Mouse (Mus musculus): Measurements from ENCODE around the gene Gm10392. TPM values are rescaled to one million over a fixed set of nuclear protein-coding genes. Genes with fewer than 3 reads are reported as not detected.

Gene Gm10392
- total and polyA plus RNA-seq, 3 experiments = 0.10 to 0.27 TPM; not detected in 1

GRCm38 (mm10) chr11:77514832-77515636, 4.0 kb downstream of the Gm10392 start, which contains the start of gene Abhd15 (continued):
- TF ChIP-seq MAFK (IDR thresholded peaks at IDR 0.05; ENCODE audit: borderline replicate concordance, low read depth, low read length) (no peak), MXI1 (IDR thresholded peaks at IDR 0.05; ENCODE audit: low read depth, low read length) (peak; percentile 51), MYC (IDR thresholded peaks at IDR 0.05; ENCODE audit: low read depth, low read length) (no peak), MEF2A (IDR thresholded peaks at IDR 0.05; ENCODE audit: extremely low read depth, insufficient replicate concordance, low read depth, low read length, poor library complexity, severe bottlenecking) (no peak), CHD2 (IDR thresholded peaks at IDR 0.05; ENCODE audit: low read length) (no peak), EP300 (IDR thresholded peaks at IDR 0.05; ENCODE audit: low read depth in 1 of 2, low read length in 2 of 2) (no peak), ZMIZ1 (IDR thresholded peaks at IDR 0.05; ENCODE audit: low read depth, low read length) (no peak), TCF12 (IDR thresholded peaks at IDR 0.05; ENCODE audit: low read depth, low read length) (no peak), ELF1 (IDR thresholded peaks at IDR 0.05; ENCODE audit: low read depth, low read length) (peak; percentile 2; the same call in 1 of the 2 replicates), RAD21 (IDR thresholded peaks at IDR 0.05; ENCODE audit: low read depth, low read length) (no peak), POLR2AphosphoS5 (IDR thresholded peaks at IDR 0.05; ENCODE audit: borderline replicate concordance, low read depth, low read length) (no peak), NELFE (IDR thresholded peaks at IDR 0.05; ENCODE audit: low read depth, low read length) (no peak; the same call in 1 of the 2 replicates), MAZ (IDR thresholded peaks at IDR 0.05; ENCODE audit: low read depth, low read length) (no peak), CHD1 (IDR thresholded peaks at IDR 0.05; ENCODE audit: low read depth, low read length) (0 out of 2 replicates have a peak, but pooled peaks have one; percentile 35), ETS1 (IDR thresholded peaks at IDR 0.05; ENCODE audit: low read depth, low read length) (no peak), MAX (IDR thresholded peaks at IDR 0.05; ENCODE audit: low read length) (peak; percentile 69), GABPA (IDR thresholded peaks at IDR 0.05; ENCODE audit: low read depth, low read length) (no peak), BHLHE40 (IDR thresholded peaks at IDR 0.05; ENCODE audit: borderline replicate concordance, low read depth, low read length) (no peak), HCFC1 (IDR thresholded peaks at IDR 0.05; ENCODE audit: low read depth, low read length) (no peak)

- Histone ChIP-seq H3K27ac (ENCODE audit: control insufficient read depth, low read depth, low read length) (peak overlapping the region; percentile 1; the same call in 1 of the 2 replicates), H3K27me3 (ENCODE audit: control insufficient read depth in 1 of 2, insufficient read depth in 2 of 2, low read length in 2 of 2) (no peaks in the 10 kb centered on the region), H3K9ac (ENCODE audit: control insufficient read depth, low read depth, low read length, poor library complexity, severe bottlenecking) (peak overlapping the region; percentile 84), H3K36me3 (ENCODE audit: control insufficient read depth in 1 of 2, insufficient read depth in 2 of 2, low read length in 2 of 2) (peaks cover 0 to 8% of the 10 kb centered on the region in 2 experiments; a peak in 2 of 4 replicates), H3K9me3 (replicated peaks; ENCODE audit: insufficient read depth, low read length) (no peaks in the 10 kb centered on the region), H3K4me1 (ENCODE audit: control insufficient read depth in 1 of 2, insufficient read depth in 2 of 2, low read length in 2 of 2) (peaks cover 2 to 18% of the 10 kb centered on the region in 2 experiments; a peak in 3 of 4 replicates), H3K4me3 (ENCODE audit: control insufficient read depth in 1 of 2, insufficient read depth in 1 of 2, low read depth in 2 of 2, low read length in 2 of 2) (peak overlapping the region; percentile 85 to 96), H3K79me2 (ENCODE audit: control insufficient read depth, insufficient read depth, low read length, poor library complexity) (peaks cover 2% of the 10 kb centered on the region; the same call in 1 of the 2 replicates)
- DNase-seq (ENCODE audit: low read depth, low spot score) = peak; percentile 86
- TF ChIP-seq MAFK (IDR thresholded peaks at IDR 0.05; ENCODE audit: borderline replicate concordance, low read depth, low read length) = no peak
- TF ChIP-seq E2F4 (IDR thresholded peaks at IDR 0.05; ENCODE audit: borderline replicate concordance, low read depth, low read length) = no peak
- TF ChIP-seq GATA1 (IDR thresholded peaks at IDR 0.05; ENCODE audit: low read depth, low read length) = peak; percentile 72; the same call in 1 of the 2 replicates
- TF ChIP-seq ZC3H11A (IDR thresholded peaks at IDR 0.05; ENCODE audit: low read depth, low read length) = no peak
- no peak for TF ChIP-seq USF1 (IDR thresholded peaks at IDR 0.05; ENCODE audit: low read depth, low read length)
- TF ChIP-seq TAL1 (IDR thresholded peaks at IDR 0.05; ENCODE audit: low read length) = peak; percentile 47
- no peak for TF ChIP-seq CHD2 (IDR thresholded peaks at IDR 0.05; ENCODE audit: low read length)
- no peak for TF ChIP-seq CHD1 (IDR thresholded peaks at IDR 0.05; ENCODE audit: low read depth, low read length)
- no peak for TF ChIP-seq MYB (IDR thresholded peaks at IDR 0.05; ENCODE audit: low read depth, low read length)
- TF ChIP-seq SIN3A (IDR thresholded peaks at IDR 0.05; ENCODE audit: low read length) = peak; percentile 57; the same call in 1 of the 2 replicates
- TF ChIP-seq SMC3 (IDR thresholded peaks at IDR 0.05; ENCODE audit: low read depth, low read length) = 0 out of 2 replicates have a peak, but pooled peaks have one; percentile 20
- TF ChIP-seq NRF1 (IDR thresholded peaks at IDR 0.05; ENCODE audit: insufficient read depth, low read depth, low read length, poor library complexity, severe bottlenecking) = no peak
- TF ChIP-seq ZMIZ1 (IDR thresholded peaks at IDR 0.05; ENCODE audit: low read depth, low read length) = no peak
- no peak for TF ChIP-seq UBTF (IDR thresholded peaks at IDR 0.05; ENCODE audit: borderline replicate concordance, insufficient read depth, low read depth, low read length)
- TF ChIP-seq RCOR1 (IDR thresholded peaks at IDR 0.05; ENCODE audit: low read depth, low read length) = no peak
- no peak for TF ChIP-seq USF2 (IDR thresholded peaks at IDR 0.05; ENCODE audit: borderline replicate concordance in 1 of 2, insufficient read depth in 1 of 2, low read depth in 1 of 2, low read length in 2 of 2)
- no peak for TF ChIP-seq ELF1 (IDR thresholded peaks at IDR 0.05; ENCODE audit: low read depth, low read length)
Observed at GRCm38 (mm10) chr11:77514281-77514831, 4.6 kb downstream of the Gm10392 start.
